In genomic region chr17:57248201-57248699, GRCm38 (mm10) we compare ENCODE assay signal across 8 mouse cellular contexts. TPM values are rescaled to one million over a fixed set of nuclear protein-coding genes. Genes with fewer than 3 reads are reported as not detected.
DNase-seq lines count a peak whose midpoint lies in the region; ATAC-seq and TF ChIP-seq lines count a peak whose summit lies in the region.

Gene Gpr108 (minus strand): TSS chr17:57248446.

- H3K9me3 ChIP-seq in kidney, embryonic 14.5 days (ENCODE audit: control insufficient read depth, low read length), result no peaks in the 10 kb centered on the region
- no peaks in the 10 kb centered on the region for H3K9me3 ChIP-seq in limb, embryonic 15.5 days

- WGBS in kidney, embryonic 14.5 days, result under 1% methylated on average over 12 of the region's 12 CpGs
- under 1% methylated on average over 12 of the region's 12 CpGs for WGBS in limb, embryonic 15.5 days

- TF ChIP-seq CTCF in bone marrow macrophage, adult 2 months (IDR thresholded peaks at IDR 0.05; ENCODE audit: low read depth, low read length), result peak; percentile 42
- peak; percentile 70; the same call in 1 of the 2 replicates for TF ChIP-seq CTCF in embryonic fibroblast, embryonic 13.5 days (IDR thresholded peaks at IDR 0.05; ENCODE audit: borderline replicate concordance, insufficient read depth, low read length)

- peak; percentile 82 to 86 for DNase-seq in B cell, adult 2 months
- peak; percentile 90 to 92 for DNase-seq in heart, adult 9 months (ENCODE audit: low spot score in 2 of 2)
- peak; percentile 65 to 73 for DNase-seq in monocyte, adult 2 months (ENCODE audit: low read depth in 1 of 2, low spot score in 2 of 2)
- peak; percentile 87 to 88 for DNase-seq in spleen, postnatal 36 days (ENCODE audit: low spot score in 2 of 2)

- H3K4me2 ChIP-seq in kidney, embryonic 14.5 days (replicated peaks; ENCODE audit: low read depth, low read length), result peak within 1 kb of the TSS; percentile 89
- peak within 1 kb of the TSS; percentile 92 for H3K4me2 ChIP-seq in limb, embryonic 15.5 days

- TF ChIP-seq POLR2A in bone marrow macrophage, adult 2 months (IDR thresholded peaks at IDR 0.05; ENCODE audit: borderline replicate concordance, low read depth, low read length), result no peak
- TF ChIP-seq POLR2A in embryonic fibroblast, embryonic 13.5 days (IDR thresholded peaks at IDR 0.05; ENCODE audit: low read depth, low read length), result peak; percentile 54; the same call in 1 of the 2 replicates

- H3K36me3 ChIP-seq in kidney, embryonic 14.5 days (ENCODE audit: control insufficient read depth, insufficient read depth, low read length), result peaks cover 11% of the 10 kb centered on the region; the same call in 1 of the 2 replicates
- peaks cover 15% of the 10 kb centered on the region; the same call in 1 of the 2 replicates for H3K36me3 ChIP-seq in limb, embryonic 15.5 days

- peak within 1 kb of the TSS; percentile 78 for H3K9ac ChIP-seq in kidney, embryonic 14.5 days (ENCODE audit: low read depth, low read length)
- H3K9ac ChIP-seq in limb, embryonic 15.5 days, result peak within 1 kb of the TSS; percentile 68

- H3K27me3 ChIP-seq in kidney, embryonic 14.5 days (ENCODE audit: control insufficient read depth, insufficient read depth, low read length), result no peaks in the 10 kb centered on the region
- H3K27me3 ChIP-seq in limb, embryonic 15.5 days, result no peaks in the 10 kb centered on the region

- peak within 1 kb of the TSS; percentile 96 for H3K4me3 ChIP-seq in bone marrow macrophage, adult 2 months (ENCODE audit: insufficient read depth, low read length)
- H3K4me3 ChIP-seq in embryonic fibroblast, embryonic 13.5 days (ENCODE audit: insufficient read depth, low read length), result peak within 1 kb of the TSS; percentile 76
- H3K4me3 ChIP-seq in kidney, embryonic 14.5 days (ENCODE audit: low read length), result peak within 1 kb of the TSS; percentile 73
- peak within 1 kb of the TSS; percentile 80 for H3K4me3 ChIP-seq in limb, embryonic 15.5 days

- H3K4me1 ChIP-seq in bone marrow macrophage, adult 2 months (ENCODE audit: control insufficient read depth, insufficient read depth, low read length), result peaks cover 15% of the 10 kb centered on the region
- H3K4me1 ChIP-seq in embryonic fibroblast, embryonic 13.5 days (ENCODE audit: control insufficient read depth, insufficient read depth, low read length), result peaks cover 5% of the 10 kb centered on the region; the same call in 1 of the 2 replicates
- peaks cover 21% of the 10 kb centered on the region; the same call in 1 of the 2 replicates for H3K4me1 ChIP-seq in kidney, embryonic 14.5 days (ENCODE audit: control insufficient read depth, insufficient read depth, low read length)
- peaks cover 32% of the 10 kb centered on the region for H3K4me1 ChIP-seq in limb, embryonic 15.5 days

- peak; percentile 63 for ATAC-seq in kidney, embryonic 14.5 days (ENCODE audit: low FRiP score, low TSS enrichment)
- ATAC-seq in limb, embryonic 15.5 days (ENCODE audit: insufficient number of reproducible peaks, low FRiP score, low TSS enrichment, low read depth), result peak; percentile 52

- peak within 1 kb of the TSS; percentile 64 for H3K27ac ChIP-seq in bone marrow macrophage, adult 2 months (ENCODE audit: insufficient read depth, low read depth, low read length)
- H3K27ac ChIP-seq in embryonic fibroblast, embryonic 13.5 days (ENCODE audit: insufficient read depth, low read length), result peak within 1 kb of the TSS; percentile 78
- peak within 1 kb of the TSS; percentile 86 for H3K27ac ChIP-seq in kidney, embryonic 14.5 days (ENCODE audit: low read depth, low read length)
- H3K27ac ChIP-seq in limb, embryonic 15.5 days, result peak within 1 kb of the TSS; percentile 98

RNA-seq across cellular contexts. Expression of gene Gpr108, which starts in this region (rescaled TPM):
- 60.4 and 60.7 TPM in 2 replicates for polyA plus RNA-seq in bone marrow macrophage, adult 2 months (2012; ENCODE audit: insufficient read depth, insufficient read length, missing spikeins)
- 33.5 and 33.9 TPM in 2 replicates for polyA plus RNA-seq in embryonic fibroblast, embryonic 13.5 days (2011; ENCODE audit: insufficient read length, low read depth, missing spikeins)
- polyA plus RNA-seq in kidney, embryonic 14.5 days (2014; fragmentation: Nextera tagmentation; extraction: Ambion mirVana), result 32.8 and 36.8 TPM in 2 replicates
- polyA plus RNA-seq in limb, embryonic 15.5 days (2015; fragmentation: Nextera tagmentation; extraction: Ambion mirVana), result 43.6 and 45.5 TPM in 2 replicates

Comparison
In these comparisons a context has a peak if more than half of its experiments do, and no peak if none do; other contexts are left out.
1. Peak in every context shown above with its lines: DNase-seq, ATAC-seq, H3K4me3 ChIP-seq and H3K27ac ChIP-seq.